In the genomic region with DNA sequence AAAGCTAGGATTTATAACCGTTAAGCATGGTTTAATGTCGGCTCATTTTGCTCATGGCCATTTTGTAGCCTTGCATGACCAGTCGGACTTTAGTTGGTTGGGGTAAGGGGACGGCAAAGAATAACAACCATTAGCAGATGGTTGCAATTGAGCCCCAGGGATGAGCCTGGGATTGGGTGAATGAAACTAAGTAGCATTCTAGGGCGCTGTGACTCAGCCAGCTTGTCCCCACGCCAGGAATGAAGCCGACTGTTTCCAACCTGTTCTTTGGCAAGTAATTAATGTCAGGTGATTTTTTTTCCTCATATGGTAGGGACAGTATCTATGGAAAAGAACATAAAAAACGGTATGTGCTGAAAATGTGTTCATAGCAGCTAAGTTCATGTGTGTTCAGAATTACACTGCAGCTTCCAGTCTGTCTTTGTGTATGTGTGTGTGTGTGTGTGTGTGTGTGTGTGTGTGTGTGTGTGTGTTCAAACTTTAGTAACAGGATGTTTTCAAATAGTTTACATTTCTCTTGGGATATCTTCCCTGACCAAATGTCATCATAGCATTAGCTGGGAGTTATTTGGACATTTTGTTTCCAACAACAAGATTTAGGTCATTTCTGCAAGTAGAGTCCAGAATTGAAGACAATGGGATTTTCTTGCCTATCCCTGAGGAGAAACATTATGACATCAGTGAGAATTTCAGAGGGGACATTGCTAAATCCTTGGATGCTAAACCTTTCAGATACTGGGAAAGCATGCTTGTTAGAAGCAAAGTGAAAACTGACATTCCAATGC, we compare ENCODE assay signal across 9 mouse cellular contexts.
DNase-seq lines count a peak whose midpoint lies in the region; ATAC-seq and TF ChIP-seq lines count a peak whose summit lies in the region.
"Had no signal": no experiment of that assay in that cellular context is flagged by ENCODE, and none has a peak within 500 bp of the region (broad histone marks: within the 10 kb centered on the region; RNA-seq: fewer than 3 reads in every experiment).

No protein-coding gene starts in this region.

- peak; percentile 18 for DNase-seq in kidney, adult 9 months
- DNase-seq in kidney, adult 18-20 months = no peak
- DNase-seq in Patski (ENCODE audit: low read depth, low spot score) = peak; percentile 91
- DNase-seq in cerebellum, adult 2 months = peak; percentile 80 to 88
- peak; percentile 70 for DNase-seq in gonadal fat pad, adult 2 months (ENCODE audit: low read depth)
- no peak for DNase-seq in T-cell, adult 2 months (ENCODE audit: low spot score)

- CTCF ChIA-PET in Patski (lab: Charles Lee) = no interaction called here

- H3K36me3 ChIP-seq in liver, embryonic 12.5 days = no peaks in the 10 kb centered on the region

- no peak for TF ChIP-seq POLR2A in cerebellum, adult 2 months (IDR thresholded peaks at IDR 0.05; ENCODE audit: borderline replicate concordance, insufficient read depth, low read length)

- POLR2A ChIA-PET in Patski (lab: Charles Lee) = interaction anchor here (0.6 to 1.5 kb wide), 3 partner anchors 9 to 93 kb away, joined by 3 read pairs; no protein-coding TSS in a partner anchor

- H3K27me3 ChIP-seq in Patski = no peaks in the 10 kb centered on the region
- H3K27me3 ChIP-seq in cerebellum, adult 2 months (ENCODE audit: control insufficient read depth, insufficient read depth, low read length) = no peaks in the 10 kb centered on the region
- H3K27me3 ChIP-seq in liver, embryonic 12.5 days (replicated peaks) = no peaks in the 10 kb centered on the region

- TF ChIP-seq CTCF in Patski (IDR thresholded peaks at IDR 0.05) = no peak
- TF ChIP-seq CTCF in cerebellum, adult 2 months (IDR thresholded peaks at IDR 0.05; ENCODE audit: borderline replicate concordance, insufficient read depth, low read depth, low read length) = no peak

- no peak overlapping the region for H3K9ac ChIP-seq in liver, embryonic 12.5 days

- no peak overlapping the region for H3K27ac ChIP-seq in cerebellum, adult 2 months (ENCODE audit: insufficient read depth, low read length)
- no peak overlapping the region for H3K27ac ChIP-seq in liver, embryonic 12.5 days
- H3K27ac ChIP-seq: left cerebral cortex, adult 2 months had no signal

- ATAC-seq in Patski = peak; percentile 65
- no peak for ATAC-seq in liver, embryonic 12.5 days
- no peak for ATAC-seq in inflammation-experienced regulatory T-cells, adult 6 months

- no peak overlapping the region for H3K4me3 ChIP-seq in cerebellum, adult 2 months (replicated peaks; ENCODE audit: insufficient read depth, low read depth, low read length)
- H3K4me3 ChIP-seq in liver, embryonic 12.5 days = no peak overlapping the region
- H3K4me3 ChIP-seq: left cerebral cortex, adult 2 months had no signal

- 0 out of 2 replicates have a peak, but pooled peaks cover 3% of the 10 kb centered on the region for H3K4me1 ChIP-seq in cerebellum, adult 2 months (ENCODE audit: control insufficient read depth, insufficient read depth, low read length)
- no peaks in the 10 kb centered on the region for H3K4me1 ChIP-seq in liver, embryonic 12.5 days

- H3K9me3 ChIP-seq in liver, embryonic 12.5 days (replicated peaks) = no peaks in the 10 kb centered on the region

- H3K4me2 ChIP-seq in liver, embryonic 12.5 days = no peak overlapping the region

- WGBS in cerebellum, adult 2 months = 15% methylated on average over 8 of the region's 8 CpGs
- WGBS in liver, embryonic 12.5 days (ENCODE audit: insufficient replicate concordance) = 70% methylated on average over 8 of the region's 8 CpGs

- in situ Hi-C loops in Patski (cut with MboI; ENCODE audit: low pct_unique_long_range_greater_than_20kb) = no loop called here

Comparison
In these comparisons a context has a peak if more than half of its experiments do, and no peak if none do; other contexts are left out.
1. DNase-seq: peak in kidney, adult 9 months (single experiment), Patski (single experiment), cerebellum, adult 2 months (2 of 2) and gonadal fat pad, adult 2 months (single experiment); none in kidney, adult 18-20 months (single experiment) and T-cell, adult 2 months (single experiment).